Mouse (Mus musculus) CD8-positive naive resting alpha-beta T cell, adult 2 months (primary cell): ENCODE data around the gene Ubl4a.
"Not testable (repeated sequence)": the region's sequence is repeated elsewhere in the genome, so short reads cannot be mapped to it uniquely, and the experiment has no call there.

ENCODE experiments used
- DNase-seq, 2 experiments: peaks; one replicate each; pipeline ENCODE4 v3.0.0; 2022; ENCODE audit warnings: low read depth in 2 of 2, low spot score in 2 of 2

Ubl4a gene

GRCm38 (mm10) chrX:74372888-74373549 is at the start of gene Ubl4a, which contains the start of gene Slc10a3:
Gene Ubl4a, minus strand, starts transcription at chrX:74373218.
Gene Slc10a3, minus strand, starts transcription at chrX:74373349.
- DNase-seq: peak; percentile 80 to 82

GRCm38 (mm10) chrX:74413377-74413776 is 40.4 kb upstream of the Ubl4a start:
- peak; percentile 61 to 76 for DNase-seq

- DNase-seq: no peak
These were observed 35.3 kb upstream of the Ubl4a start for GRCm38 (mm10) chrX:74408340-74408739.

- no peak for DNase-seq
These were observed 27.1 kb upstream of the Ubl4a start for GRCm38 (mm10) chrX:74400136-74400535.

- DNase-seq: peak; percentile 77 to 81
These were observed 19.8 kb upstream of the Ubl4a start, which contains the start of the genes Fam3a and Ikbkg for GRCm38 (mm10) chrX:74392535-74393443. Gene Fam3a, minus strand, starts transcription at chrX:74393272. Gene Ikbkg, plus strand, starts transcription at chrX:74393290.

- no peak for DNase-seq
These were observed 15.1 kb upstream of the Ubl4a start for GRCm38 (mm10) chrX:74388153-74388552.

- DNase-seq: no peak
These were observed 11.4 kb upstream of the Ubl4a start for GRCm38 (mm10) chrX:74384451-74384850.

GRCm38 (mm10) chrX:74368209-74368909 is 4.7 kb downstream of the Ubl4a start:
- DNase-seq: peak; percentile 24 to 33

- no peak for DNase-seq
These were observed 5.5 kb downstream of the Ubl4a start for GRCm38 (mm10) chrX:74367512-74367911.

GRCm38 (mm10) chrX:74359171-74359570 is 13.8 kb downstream of the Ubl4a start:
- no peak for DNase-seq

- not testable (repeated sequence) for DNase-seq
These were observed 15.9 kb downstream of the Ubl4a start for GRCm38 (mm10) chrX:74357069-74357468.

- DNase-seq: peak; percentile 53 to 63
These were observed 19.6 kb downstream of the Ubl4a start, which contains the start of gene Lage3 for GRCm38 (mm10) chrX:74353467-74353770. Gene Lage3, minus strand, starts transcription at chrX:74353618.

GRCm38 (mm10) chrX:74352645-74353466 is 20.2 kb downstream of the Ubl4a start:
- DNase-seq: no peak

GRCm38 (mm10) chrX:74330166-74330930 is 42.7 kb downstream of the Ubl4a start:
- no peak for DNase-seq

GRCm38 (mm10) chrX:74329215-74329671 is 43.8 kb downstream of the Ubl4a start:
- DNase-seq: no peak

GRCm38 (mm10) chrX:74328725-74329161 is 44.3 kb downstream of the Ubl4a start, which contains the start of gene Plxna3:
Gene Plxna3, plus strand, starts transcription at chrX:74329066.
- peak; percentile 38 to 53 for DNase-seq
